Mouse (Mus musculus): ENCODE measurements around the gene Rhoh. TPM values are rescaled to one million over a fixed set of nuclear protein-coding genes. Genes with fewer than 3 reads are reported as not detected.

The Rhoh gene
- total RNA-seq, 1 experiment from 2014 or later, result 161 TPM

DNA sequence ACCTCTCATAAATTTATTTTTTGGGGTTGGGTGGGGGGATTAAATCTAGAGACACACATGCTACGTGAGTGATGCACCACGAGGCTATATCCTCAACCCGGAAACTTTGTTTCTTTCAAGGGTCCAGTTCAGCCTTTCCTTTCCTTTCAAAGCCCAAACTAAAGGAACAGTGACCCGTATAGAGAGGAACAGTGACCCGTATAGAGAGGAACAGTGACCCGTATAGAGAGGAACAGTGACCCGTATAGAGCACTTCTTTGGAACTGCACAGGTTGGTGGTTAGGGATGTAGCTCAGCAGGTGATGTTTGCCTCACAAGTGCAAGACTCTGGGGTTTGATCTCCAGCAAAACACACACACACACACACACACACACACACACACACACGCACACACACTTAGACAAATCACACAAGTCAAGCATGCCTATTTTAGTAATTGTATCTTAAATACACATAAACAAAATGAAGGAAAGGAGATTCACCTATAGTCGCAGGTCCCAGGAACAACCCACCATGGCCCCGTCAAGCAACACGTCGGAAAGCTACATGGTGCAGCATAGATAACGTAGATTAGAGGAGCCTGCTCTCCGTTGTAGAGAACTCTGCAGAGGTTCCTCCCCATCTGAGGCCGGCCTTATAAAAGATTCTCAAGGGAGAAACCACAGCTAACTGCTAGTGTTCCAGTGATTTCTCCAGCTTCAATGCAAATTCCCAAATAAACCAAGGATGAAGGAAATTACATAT is 24.9 kb downstream of the Rhoh start:
- no peak for ATAC-seq (ENCODE audit: extremely low read depth, insufficient number of reproducible peaks, low FRiP score, poor library complexity, severe bottlenecking)

DNA sequence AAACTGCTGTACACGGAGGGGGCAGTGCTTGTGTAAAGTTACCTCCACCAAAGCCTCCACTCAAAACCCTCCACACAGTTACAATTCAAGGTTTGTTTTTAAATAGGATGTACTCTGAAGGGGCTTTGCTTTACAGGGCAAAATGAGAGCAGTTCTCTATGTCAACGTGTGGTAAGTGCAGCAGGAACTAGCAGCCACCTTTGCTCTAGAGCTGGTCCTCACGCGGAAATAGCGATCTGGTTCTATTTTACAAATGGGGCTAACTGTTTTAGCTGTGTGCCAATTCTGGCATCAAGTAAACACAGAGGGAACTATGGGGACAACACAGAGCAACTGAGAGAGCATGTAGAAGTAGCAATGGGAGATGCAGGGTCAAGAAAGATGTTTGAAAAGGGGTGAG is 27.1 kb downstream of the Rhoh start:
- ATAC-seq (ENCODE audit: extremely low read depth, insufficient number of reproducible peaks, low FRiP score, poor library complexity, severe bottlenecking), result no peak

DNA sequence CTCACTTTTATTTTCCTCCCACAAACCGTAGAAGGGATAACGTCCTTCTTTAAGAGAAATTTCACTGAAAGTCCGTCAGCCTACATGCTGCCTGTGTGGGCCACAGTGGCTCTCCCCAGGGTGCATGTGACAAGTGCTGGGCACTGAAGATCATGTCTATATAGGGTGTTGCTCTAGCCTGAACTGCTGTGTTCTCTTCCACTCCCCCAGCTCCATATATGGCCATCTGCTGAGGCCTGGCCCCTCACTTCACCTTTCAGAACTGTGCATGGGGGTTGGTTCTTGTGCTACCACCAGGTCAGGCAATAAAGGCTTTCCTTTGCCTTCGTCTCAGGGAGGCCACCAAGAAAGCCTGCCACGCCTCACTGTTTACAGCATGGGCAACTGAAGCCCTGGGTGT is 28.0 kb downstream of the Rhoh start:
- peak; percentile 62 for ATAC-seq (ENCODE audit: extremely low read depth, insufficient number of reproducible peaks, low FRiP score, poor library complexity, severe bottlenecking)

DNA sequence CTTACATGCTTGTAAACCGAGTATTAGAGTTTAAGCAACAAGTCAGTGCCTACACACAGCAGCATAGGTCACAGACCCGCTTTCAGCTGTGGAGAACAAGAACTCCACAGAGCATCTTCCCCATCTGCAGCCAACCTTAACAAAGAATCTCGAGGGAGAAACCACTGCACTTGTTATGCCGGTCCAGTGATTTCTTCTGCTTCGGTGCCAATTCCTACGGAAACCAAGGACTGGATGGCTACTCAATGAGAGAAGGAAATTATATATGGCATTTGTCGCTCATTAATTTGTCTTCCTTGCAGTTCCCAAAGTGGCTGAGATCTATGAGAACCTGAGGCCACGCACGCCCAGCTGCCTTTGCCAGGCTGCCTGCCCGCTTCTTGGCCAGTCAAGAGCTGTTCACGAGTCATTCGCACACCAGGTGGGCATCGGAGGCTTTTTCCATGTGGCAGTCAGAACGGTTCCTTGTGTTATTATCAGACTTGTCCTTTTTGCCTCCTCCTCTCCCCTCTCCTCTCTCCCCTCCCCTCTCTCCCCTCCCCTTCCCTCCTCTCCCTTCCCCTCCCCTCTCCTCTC is 30.3 kb downstream of the Rhoh start:
- ATAC-seq (ENCODE audit: extremely low read depth, insufficient number of reproducible peaks, low FRiP score, poor library complexity, severe bottlenecking), result no peak

DNA sequence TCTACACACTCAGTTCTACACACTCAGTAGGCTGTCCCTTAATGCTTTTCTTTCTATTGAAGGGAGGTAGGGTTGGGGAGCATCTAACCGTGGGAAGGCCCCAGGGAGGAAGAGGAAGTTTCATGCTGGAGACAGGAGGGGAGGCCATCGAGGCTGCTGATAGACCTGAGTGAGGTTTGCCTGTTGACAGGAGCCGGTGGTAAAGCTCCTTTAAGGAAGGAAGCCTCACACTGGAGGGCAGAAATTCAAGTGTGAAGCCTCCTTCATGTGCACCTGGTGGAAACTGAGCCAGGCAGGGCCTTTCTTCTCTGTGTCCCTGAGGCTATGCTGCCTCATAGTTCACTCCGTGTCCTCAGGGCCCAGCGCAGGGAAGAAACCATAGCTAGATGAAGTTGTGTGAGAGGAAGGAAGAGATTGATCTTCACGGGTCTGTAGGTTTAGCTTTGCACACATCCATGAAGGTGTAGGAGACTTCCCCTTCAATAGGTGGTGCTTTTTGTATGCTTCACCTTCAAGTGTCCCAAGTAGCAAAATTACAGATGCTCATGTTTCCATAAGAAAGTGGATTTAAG is 34.2 kb downstream of the Rhoh start:
- peak; percentile 13; the same call in 1 of the 2 replicates for ATAC-seq (ENCODE audit: extremely low read depth, insufficient number of reproducible peaks, low FRiP score, poor library complexity, severe bottlenecking)

DNA sequence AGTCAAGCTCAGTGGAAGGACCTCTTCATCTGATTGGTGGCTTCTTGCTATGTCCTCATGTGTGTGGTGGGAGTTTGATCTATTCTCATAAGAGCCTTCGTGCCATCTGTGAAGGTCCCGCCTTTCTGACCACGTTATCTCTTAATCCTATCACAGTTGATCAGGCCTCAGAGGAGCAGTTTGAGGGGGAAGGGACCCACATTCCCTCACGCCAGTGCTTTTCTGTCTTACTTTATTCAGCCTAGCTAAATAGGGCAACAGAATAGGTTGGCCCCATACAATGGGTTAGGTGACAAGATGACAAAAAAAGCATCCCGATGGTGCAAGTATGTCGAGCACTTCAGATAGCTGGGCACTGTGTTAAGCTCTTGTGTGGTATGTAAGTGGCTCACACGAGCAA is 34.8 kb downstream of the Rhoh start:
- no peak for ATAC-seq (ENCODE audit: extremely low read depth, insufficient number of reproducible peaks, low FRiP score, poor library complexity, severe bottlenecking)

DNA sequence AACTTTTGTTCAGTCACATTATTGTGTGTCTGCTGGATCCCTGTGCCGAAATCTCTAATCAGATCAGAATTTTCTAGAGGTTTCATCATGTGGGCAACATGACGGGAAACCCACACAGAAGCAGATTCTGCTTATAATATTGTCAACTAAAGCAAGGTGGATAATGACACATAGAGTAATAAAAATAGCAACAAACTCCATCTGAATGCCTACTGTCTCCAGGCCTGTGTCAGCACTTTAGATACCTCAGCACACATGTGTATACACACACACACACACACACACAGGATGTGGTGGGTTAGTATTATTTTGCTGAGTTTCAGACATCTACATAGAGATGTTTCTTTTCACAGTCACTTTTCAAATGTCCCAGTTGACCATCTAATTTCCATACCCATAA is 36.7 kb downstream of the Rhoh start:
- no peak for ATAC-seq (ENCODE audit: extremely low read depth, insufficient number of reproducible peaks, low FRiP score, poor library complexity, severe bottlenecking)

DNA sequence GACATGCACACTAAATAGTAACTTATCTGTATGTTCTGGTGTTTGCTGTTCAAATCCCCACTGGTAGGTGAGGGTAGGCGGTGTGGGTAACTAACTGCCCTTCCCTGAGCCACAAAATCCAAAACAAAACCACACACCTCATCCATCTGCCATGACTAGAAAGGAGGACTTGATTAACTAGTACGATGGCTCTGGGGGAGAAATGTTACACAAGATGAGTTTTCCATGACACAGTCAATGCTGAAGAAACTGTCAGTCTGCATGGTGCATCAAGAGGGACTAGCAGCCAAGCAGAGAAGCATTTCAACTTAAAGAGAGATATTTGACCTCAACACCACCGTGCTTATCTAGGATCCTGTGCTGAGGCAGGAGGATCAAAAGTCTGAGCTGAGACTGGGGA is 37.7 kb downstream of the Rhoh start:
- no peak for ATAC-seq (ENCODE audit: extremely low read depth, insufficient number of reproducible peaks, low FRiP score, poor library complexity, severe bottlenecking)

DNA sequence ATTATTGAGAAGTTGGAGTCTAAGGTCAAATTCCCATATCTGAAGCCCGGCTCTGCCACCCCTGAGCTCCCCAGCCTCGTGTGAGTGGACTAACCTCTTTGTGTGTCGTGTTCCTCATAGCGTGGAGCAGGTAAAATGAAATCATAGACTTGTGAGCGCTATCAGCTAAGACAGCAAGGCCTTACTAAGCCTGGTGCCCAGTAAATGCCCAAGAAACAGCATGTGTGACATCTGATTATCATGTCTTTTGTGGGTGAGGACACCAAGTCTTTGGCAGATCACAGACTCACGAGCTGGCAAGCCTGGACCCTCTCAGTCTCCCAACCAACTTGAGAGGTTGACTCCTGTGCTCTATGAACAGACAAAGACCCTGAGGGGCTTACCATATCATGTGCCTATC is 39.1 kb downstream of the Rhoh start:
- ATAC-seq (ENCODE audit: extremely low read depth, insufficient number of reproducible peaks, low FRiP score, poor library complexity, severe bottlenecking), result no peak

DNA sequence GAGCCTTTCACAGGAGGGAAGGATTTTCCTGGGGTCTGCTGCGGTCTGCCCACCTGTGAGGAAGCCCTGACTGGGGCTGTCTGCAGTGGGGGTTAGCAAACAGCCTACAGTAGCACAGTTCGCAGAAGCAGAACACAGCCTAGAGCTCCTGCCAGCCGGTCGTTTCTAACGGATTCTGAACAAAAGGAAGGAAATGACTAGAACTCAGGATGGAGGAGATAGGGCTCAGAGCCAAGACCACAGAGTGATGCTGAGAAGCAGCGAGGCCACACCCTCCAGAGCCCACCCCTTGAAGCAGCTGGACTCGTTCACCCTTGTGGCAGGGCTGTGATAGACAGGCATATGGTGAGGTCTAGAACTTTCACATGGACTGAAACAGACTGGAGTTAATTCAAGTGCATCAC is 39.9 kb downstream of the Rhoh start:
- peak; percentile 90 for ATAC-seq (ENCODE audit: extremely low read depth, insufficient number of reproducible peaks, low FRiP score, poor library complexity, severe bottlenecking)

DNA sequence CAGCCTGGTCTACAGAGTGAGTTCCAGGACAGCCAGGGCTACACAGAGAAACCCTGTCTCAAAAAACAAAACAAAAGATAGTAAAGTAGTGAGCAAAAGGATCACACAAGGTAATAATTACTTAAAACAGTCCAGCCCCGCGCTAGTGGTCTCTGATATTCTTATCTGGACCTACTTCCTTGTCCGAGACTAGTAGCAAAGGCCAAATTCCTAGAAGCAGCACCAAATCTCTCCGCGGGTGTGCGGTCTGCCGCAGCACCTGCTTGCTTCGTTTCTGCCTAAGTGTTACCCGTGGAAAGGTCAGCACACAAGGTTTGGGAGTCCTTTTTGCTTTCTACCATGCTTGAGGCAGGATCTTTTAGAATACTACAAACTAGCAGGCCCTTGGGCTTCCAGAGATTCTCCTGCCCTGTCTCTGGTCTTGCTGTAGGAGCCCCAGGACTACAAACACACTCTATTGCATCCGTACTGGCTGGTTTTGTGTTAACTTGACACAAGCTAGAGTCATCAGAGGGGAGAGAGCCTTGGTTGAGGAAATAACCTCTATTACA is 40.9 kb downstream of the Rhoh start:
- ATAC-seq (ENCODE audit: extremely low read depth, insufficient number of reproducible peaks, low FRiP score, poor library complexity, severe bottlenecking), result no peak

DNA sequence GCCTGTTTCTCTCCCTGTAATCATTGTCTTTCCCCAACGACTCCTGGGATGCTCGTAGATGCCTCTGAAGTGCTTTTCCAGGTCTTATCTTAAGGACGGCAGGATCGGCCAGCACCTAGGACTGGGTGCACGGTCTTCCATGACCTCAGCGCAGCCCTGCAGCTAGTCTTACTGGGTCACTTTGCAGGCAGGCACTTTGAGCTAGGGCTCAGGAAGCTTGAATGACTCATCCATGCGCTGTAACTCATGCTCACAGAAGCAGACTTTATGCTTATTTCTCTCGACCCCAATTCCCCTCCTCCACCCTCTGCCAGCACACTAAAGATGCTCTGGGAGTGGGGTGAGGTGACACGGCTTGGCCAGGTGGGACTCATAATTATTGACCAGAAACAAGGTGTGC is 41.8 kb downstream of the Rhoh start:
- no peak for ATAC-seq (ENCODE audit: extremely low read depth, insufficient number of reproducible peaks, low FRiP score, poor library complexity, severe bottlenecking)

DNA sequence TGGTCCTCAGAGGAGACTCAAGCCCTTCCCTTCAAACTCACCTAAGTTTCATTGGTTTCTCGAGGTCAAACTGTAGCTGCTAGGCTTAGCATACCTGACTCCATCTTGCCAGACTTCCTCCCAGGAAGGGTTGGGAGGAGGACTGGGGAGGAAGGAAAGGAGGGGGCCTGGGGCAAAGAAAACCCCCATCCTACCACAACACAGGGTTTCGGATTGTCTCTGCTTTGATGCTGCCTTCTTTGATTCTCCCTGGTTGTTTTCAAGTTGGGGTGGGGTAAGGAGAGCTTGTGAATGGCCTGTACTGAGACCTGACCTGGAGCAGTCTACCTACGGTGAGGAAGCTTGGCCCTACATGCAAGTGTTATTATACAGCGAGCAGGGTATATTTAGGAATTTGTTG is 43.5 kb downstream of the Rhoh start:
- ATAC-seq (ENCODE audit: extremely low read depth, insufficient number of reproducible peaks, low FRiP score, poor library complexity, severe bottlenecking), result no peak

DNA sequence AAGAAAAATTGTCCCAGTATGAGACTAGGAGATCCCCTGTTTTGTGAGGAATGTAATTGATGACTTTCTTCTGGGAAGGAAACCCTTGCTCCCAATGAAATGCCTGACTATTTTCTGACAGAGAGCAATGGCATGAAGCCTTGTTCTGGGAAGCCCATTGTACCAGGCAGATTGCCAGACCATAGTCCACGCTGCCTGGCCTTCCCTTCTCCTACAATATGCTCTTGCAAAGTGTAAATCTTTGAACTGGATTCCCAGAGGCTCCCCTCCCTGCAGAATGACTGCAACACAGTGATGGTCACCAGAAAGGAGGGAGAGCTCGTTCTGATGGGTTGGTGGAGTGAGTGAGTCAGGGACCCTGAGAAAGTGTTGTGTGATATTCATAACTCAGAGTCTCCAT is 47.7 kb downstream of the Rhoh start:
- ATAC-seq (ENCODE audit: extremely low read depth, insufficient number of reproducible peaks, low FRiP score, poor library complexity, severe bottlenecking), result no peak

DNA sequence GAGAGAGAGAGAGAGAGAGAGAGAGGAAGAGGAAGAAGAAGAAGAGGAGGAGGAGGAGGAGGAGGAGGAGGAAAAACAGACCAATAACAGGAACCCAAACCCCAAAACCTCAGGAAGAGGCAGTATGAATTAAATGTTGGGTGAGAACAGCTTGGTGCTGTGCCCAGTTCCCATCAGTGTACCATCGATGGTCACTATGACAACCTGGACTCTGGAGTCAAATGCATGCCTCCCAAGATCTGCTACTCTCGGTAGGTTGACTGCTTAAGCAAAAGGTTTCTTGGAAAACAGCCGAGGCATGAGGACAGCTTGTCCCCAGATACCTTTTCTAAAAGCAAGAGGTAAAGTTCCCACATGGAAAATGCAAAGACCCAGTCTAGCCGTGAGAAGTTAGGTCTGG is 48.3 kb downstream of the Rhoh start:
- no peak for ATAC-seq (ENCODE audit: extremely low read depth, insufficient number of reproducible peaks, low FRiP score, poor library complexity, severe bottlenecking)

DNA sequence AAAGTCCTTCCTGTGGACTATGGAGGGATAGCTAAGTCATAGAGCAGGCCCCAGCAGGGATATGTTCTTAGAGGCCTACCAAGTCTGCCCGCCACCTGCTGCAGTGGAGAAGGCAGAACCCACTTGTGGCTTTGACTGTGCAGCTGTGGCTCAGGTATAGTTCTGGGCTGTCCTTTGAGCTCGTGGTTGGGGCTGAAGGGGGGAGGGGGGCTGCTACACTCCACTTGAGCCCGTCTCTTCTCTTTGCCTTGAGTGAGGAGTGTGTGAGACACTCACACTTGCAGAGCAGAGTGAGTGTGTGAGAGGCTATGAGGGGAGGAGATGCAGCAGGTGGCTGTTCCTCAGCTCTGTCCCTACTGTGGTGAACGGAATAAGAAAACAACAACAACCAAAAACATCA is 49.4 kb downstream of the Rhoh start:
- ATAC-seq (ENCODE audit: extremely low read depth, insufficient number of reproducible peaks, low FRiP score, poor library complexity, severe bottlenecking), result peak; percentile 59

DNA sequence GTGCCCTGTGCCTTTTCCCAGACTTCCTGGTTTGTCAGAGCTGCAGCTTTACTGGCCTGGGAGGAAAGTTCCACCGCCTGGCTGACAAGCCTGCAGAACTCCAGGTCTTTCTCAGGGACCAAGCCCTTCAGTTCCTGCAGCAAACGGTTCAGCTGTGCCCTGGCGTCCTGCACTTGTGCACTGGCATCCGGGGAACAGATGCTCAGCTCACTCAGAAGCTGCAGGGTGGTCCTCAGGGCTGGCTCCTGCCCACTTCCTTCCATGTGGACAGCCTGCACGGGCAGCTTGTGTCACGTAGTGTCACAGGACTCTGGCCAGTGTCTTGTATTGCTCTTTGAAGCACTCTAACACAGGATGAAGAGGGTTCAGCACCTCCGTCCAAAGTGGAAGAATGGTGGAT is 50.7 kb downstream of the Rhoh start:
- no peak for ATAC-seq (ENCODE audit: extremely low read depth, insufficient number of reproducible peaks, low FRiP score, poor library complexity, severe bottlenecking)

DNA sequence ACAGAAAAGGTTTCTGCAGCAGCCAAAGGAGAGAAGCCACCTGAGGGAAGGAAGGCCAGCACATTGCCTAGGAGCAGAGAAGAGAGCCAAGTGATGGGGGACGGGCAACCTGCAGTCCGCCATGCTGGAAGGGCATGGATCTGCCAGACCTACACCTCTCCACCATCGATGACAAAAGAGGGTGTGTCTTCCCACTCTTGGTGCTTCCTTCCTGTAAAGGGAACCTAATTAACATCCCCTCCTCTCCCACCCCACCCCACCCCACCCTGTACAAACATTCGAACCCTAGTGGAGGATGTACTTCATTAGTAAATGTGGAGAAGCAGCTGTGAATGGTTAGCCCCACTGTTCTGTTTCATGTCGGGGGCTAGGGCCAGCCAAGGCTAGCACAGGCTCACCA is 51.2 kb downstream of the Rhoh start:
- no peak for ATAC-seq (ENCODE audit: extremely low read depth, insufficient number of reproducible peaks, low FRiP score, poor library complexity, severe bottlenecking)

DNA sequence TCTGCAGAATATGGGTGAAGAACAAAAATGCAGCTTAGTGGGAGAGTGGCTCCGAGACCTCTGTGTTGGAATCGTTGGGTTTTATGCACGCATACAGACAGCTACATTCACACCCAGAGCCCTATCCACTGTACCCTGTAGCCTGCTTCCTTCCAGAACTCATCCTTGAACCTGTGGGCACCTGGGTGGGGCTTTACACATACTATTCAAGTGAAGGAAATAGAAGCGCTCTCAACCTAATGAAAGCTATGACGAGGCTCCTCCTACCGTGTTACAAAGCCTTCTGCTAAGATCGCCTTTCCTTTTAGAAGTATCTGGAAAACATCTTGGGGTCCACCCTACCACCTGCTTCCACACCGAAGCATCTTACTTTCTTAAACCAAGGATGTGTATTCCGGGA is 52.1 kb downstream of the Rhoh start:
- no peak for ATAC-seq (ENCODE audit: extremely low read depth, insufficient number of reproducible peaks, low FRiP score, poor library complexity, severe bottlenecking)

DNA sequence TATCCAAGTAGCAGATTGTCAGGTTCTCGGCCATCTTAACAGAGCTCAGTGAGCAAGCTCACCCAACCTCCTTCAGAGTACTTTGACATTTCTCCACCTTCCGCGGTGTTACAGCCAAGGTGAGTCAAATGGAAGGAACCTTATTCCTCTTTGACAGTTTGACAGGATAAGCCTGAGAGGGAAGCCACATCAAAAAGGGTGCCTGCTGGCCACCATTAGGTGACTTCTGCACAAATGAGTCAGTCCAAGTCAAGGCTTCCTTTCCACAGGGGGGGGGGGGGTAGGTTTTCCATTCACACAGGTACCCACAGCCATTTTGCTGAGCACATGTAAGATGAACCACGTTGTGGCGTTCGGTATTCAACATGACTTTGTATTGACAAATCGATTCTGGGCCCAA is 53.3 kb downstream of the Rhoh start:
- ATAC-seq (ENCODE audit: extremely low read depth, insufficient number of reproducible peaks, low FRiP score, poor library complexity, severe bottlenecking), result no peak

All from neutrophil, adult 5-6 weeks (primary cell).